Mouse (Mus musculus): ENCODE results near the gene Atat1.
"Not testable (repeated sequence)": the region's sequence is repeated elsewhere in the genome, so short reads cannot be mapped to it uniquely, and the experiment has no call there.

DNA sequence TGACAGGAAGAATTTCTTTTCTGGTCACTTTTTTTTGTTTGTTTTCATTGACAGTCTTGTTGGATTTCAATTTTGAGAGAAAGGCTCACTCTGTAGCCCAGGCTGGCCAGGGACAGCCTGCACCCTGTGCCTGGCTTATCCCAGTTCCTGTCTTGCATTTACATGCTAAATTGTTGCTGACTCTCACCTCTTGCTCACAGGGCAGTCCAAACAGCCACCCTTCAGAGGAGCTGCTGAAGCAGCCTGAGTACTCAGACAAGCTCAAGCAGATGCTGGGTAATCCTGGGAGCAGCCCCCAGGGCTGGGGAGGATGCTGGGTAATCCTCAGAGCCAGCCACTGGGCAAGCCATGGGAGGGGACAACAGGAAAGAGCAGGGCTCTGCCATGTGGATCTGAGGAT is 41.1 kb upstream of the Atat1 start:
- not testable (repeated sequence) for TF ChIP-seq CTCF, POLR2A (IDR thresholded peaks at IDR 0.05; ENCODE audit: insufficient read depth, low read depth, low read length)

Data from olfactory bulb, adult 2 months (tissue).